Mouse (Mus musculus) liver, embryonic 12.5 days (tissue): ENCODE data around the gene Apol9a. TPM values are rescaled to one million over a fixed set of nuclear protein-coding genes. Genes with fewer than 3 reads are reported as not detected.
A peak's percentile ranks its signal among the peaks of the same experiment; 100 is the strongest.

ENCODE experiments used
- ATAC-seq: fragments of 200-750 bp; cut with Nextera tagmentation; 2 replicates; pipeline ENCODE4 v1.8.0; 2017; ENCODE audit warnings: moderate number of reproducible peaks, mild to moderate bottlenecking, moderate library complexity
- H3K27ac ChIP-seq: fragments of 300-500 bp; sonication (generic); 2 replicates; pipeline ENCODE4 v1.5.1; 2016; ENCODE audit warnings: mild to moderate bottlenecking
- H3K27me3 ChIP-seq: fragments of 300-500 bp; sonication (generic); replicated peaks from 2 replicates; pipeline ENCODE4 v1.6.1; 2016; ENCODE audit warnings: mild to moderate bottlenecking, moderate library complexity
- H3K36me3 ChIP-seq: fragments of 300-500 bp; sonication (generic); 2 replicates; pipeline ENCODE4 v1.6.1; 2016; ENCODE audit warnings: mild to moderate bottlenecking, moderate library complexity
- H3K4me1 ChIP-seq: fragments of 300-500 bp; sonication (generic); 2 replicates; pipeline ENCODE4 v1.6.1; 2016
- H3K4me2 ChIP-seq: fragments of 300-500 bp; sonication (generic); 2 replicates; pipeline ENCODE4 v1.6.1; 2016; ENCODE audit warnings: mild to moderate bottlenecking, moderate library complexity
- H3K4me3 ChIP-seq: fragments of 300-500 bp; sonication (generic); 2 replicates; pipeline ENCODE4 v1.5.1; 2016; ENCODE audit warnings: mild to moderate bottlenecking, moderate library complexity
- H3K9ac ChIP-seq: fragments of 300-500 bp; sonication (generic); 2 replicates; pipeline ENCODE4 v1.6.1; 2016; ENCODE audit warnings: mild to moderate bottlenecking, moderate library complexity
- H3K9me3 ChIP-seq: fragments of 300-500 bp; sonication (generic); replicated peaks from 2 replicates; pipeline ENCODE4 v1.6.1; 2016; ENCODE audit warnings: mild to moderate bottlenecking, moderate library complexity
- WGBS: fragments of 180-500 bp; shearing (Covaris S2); methylation state at CpG from one replicate; pipeline ENCODE4 v1.1.7; 2016; ENCODE audit not compliant: insufficient replicate concordance; 5-methylcytosine and 5-hydroxymethylcytosine counted together
- polyA plus RNA-seq: library from polyadenylated mRNA; unstranded; fragments of >200 nt; fragmentation: Nextera tagmentation; extraction: Ambion mirVana; gene quantifications from 2 replicates; pipeline ENCODE4 v1.2.1, GENCODE M21; 2016

The Apol9a gene
- polyA plus RNA-seq, 1 experiment from 2014 or later = not detected

DNA sequence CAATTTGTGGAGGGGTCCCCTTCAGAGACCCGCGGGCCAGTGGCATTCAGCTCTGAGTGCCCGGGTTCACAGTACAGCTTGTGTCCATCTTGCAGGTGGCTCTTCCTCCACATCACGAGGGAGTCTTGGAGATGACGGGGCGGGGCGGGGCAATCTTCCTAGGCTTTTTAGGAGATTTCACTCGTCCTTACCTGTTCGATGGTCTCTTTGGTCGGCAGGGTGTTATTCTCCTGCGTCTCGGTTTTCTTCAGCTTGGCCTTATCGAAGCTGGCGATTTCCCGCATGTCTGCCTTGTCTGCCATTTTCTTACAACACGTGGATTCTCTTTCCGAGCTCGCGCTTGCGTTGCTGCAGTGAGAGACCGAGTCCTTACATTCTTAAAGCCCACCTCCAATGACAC is 41.0 kb downstream of the Apol9a start:
- Histone ChIP-seq H3K4me3 (no peak overlapping the region), H3K4me2 (no peak overlapping the region), H3K27ac (no peak overlapping the region), H3K9ac (no peak overlapping the region), H3K27me3 (peaks cover 19% of the 10 kb centered on the region), H3K36me3 (no peaks in the 10 kb centered on the region), H3K9me3 (no peaks in the 10 kb centered on the region), H3K4me1 (peaks cover 9% of the 10 kb centered on the region; the same call in 1 of the 2 replicates)
- WGBS = 80% methylated on average over 21 of the region's 21 CpGs
- ATAC-seq = no peak

DNA sequence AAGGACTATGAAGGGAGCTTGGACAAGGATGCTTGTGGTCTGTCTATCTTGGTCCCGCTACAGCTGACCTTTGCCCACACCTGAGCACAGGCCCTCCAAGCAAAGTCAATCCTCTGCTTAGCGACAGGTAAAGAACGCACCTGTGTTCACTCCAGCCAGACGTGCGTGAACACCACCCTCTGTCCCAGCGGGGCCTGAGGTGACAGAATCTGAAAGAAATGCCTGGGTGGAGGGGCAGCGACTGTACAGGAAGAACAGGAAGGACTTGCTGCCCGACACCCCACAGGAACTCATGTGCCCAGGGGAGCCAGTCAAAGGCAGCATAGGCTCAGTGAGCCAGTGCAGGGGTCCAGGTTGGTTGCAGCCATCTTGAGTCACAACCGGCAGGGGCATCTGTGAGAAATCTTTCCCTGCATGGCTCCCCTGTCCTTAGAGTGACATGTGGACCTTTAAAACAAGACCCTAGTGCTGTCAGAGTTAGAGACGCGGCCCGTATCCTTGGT is 42.1 kb downstream of the Apol9a start:
- no peak overlapping the region for H3K4me3 ChIP-seq
- H3K4me1 ChIP-seq = peaks cover 9% of the 10 kb centered on the region; the same call in 1 of the 2 replicates
- no peaks in the 10 kb centered on the region for H3K9me3 ChIP-seq
- H3K4me2 ChIP-seq = no peak overlapping the region
- WGBS = 77% methylated on average over 12 of the region's 12 CpGs
- H3K27me3 ChIP-seq = peaks cover 19% of the 10 kb centered on the region
- no peaks in the 10 kb centered on the region for H3K36me3 ChIP-seq
- no peak overlapping the region for H3K27ac ChIP-seq
- ATAC-seq = no peak
- H3K9ac ChIP-seq = no peak overlapping the region

DNA sequence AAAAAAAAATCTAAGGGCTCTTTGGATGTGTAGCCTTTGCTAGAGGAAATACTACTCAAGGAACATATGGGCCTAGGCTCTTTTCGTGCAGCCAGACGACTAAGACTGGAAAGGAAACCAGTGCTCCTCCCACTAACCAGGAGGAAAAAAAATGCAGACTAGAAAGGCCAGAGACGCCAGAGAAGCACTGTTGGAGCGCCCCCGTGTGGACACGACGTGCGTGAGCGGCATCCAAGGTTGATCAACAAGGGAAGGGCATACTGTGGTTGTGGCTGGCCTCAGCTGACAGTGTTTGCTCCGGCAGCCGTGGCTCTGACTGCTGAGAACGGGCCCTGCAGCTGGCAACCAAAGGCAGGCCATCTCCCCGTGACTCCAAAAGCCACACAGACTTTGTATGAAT is 42.8 kb downstream of the Apol9a start:
- ATAC-seq = no peak
- Histone ChIP-seq H3K4me3 (no peak overlapping the region), H3K4me1 (peaks cover 9% of the 10 kb centered on the region; the same call in 1 of the 2 replicates), H3K9me3 (no peaks in the 10 kb centered on the region), H3K27ac (no peak overlapping the region), H3K9ac (no peak overlapping the region), H3K4me2 (peak overlapping the region; percentile 33; the same call in 1 of the 2 replicates), H3K36me3 (no peaks in the 10 kb centered on the region), H3K27me3 (peaks cover 19% of the 10 kb centered on the region)
- 0% methylated on average over 13 of the region's 13 CpGs for WGBS

DNA sequence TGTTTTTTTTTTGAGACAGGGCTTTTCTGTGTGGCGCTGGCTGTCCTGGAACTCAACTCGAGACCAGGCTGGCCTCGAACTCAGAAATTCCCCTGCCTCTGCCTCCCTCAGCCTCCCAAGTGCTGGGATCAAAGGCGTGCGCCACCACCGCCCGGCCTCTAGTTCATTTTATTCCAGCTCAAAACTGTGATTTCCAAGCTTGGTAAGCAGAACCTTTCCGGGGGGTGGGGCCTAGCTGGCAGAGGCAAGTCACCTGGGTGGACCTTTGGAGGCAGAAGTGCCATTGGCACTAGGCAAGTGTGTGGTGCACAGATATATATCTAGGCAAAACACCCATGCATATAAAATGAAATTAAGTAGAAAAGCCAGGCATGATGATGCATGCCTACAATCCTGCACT is 43.4 kb downstream of the Apol9a start:
- WGBS = 40% methylated on average over 8 of the region's 8 CpGs
- Histone ChIP-seq H3K4me2 (no peak overlapping the region), H3K27ac (no peak overlapping the region), H3K27me3 (peaks cover 19% of the 10 kb centered on the region), H3K9me3 (no peaks in the 10 kb centered on the region), H3K4me1 (peaks cover 9% of the 10 kb centered on the region; the same call in 1 of the 2 replicates), H3K36me3 (no peaks in the 10 kb centered on the region), H3K4me3 (no peak overlapping the region), H3K9ac (no peak overlapping the region)
- no peak for ATAC-seq

GRCm38 (mm10) chr15:77366706-77367484 is 44.0 kb downstream of the Apol9a start:
- no peak for ATAC-seq
- Histone ChIP-seq H3K9me3 (no peaks in the 10 kb centered on the region), H3K4me3 (peak overlapping the region; percentile 8), H3K4me1 (peaks cover 9% of the 10 kb centered on the region; the same call in 1 of the 2 replicates), H3K27ac (peak overlapping the region; percentile 62), H3K27me3 (peaks cover 20% of the 10 kb centered on the region), H3K9ac (0 out of 2 replicates have a peak overlapping the region, but pooled peaks have one; percentile 7), H3K36me3 (no peaks in the 10 kb centered on the region), H3K4me2 (peak overlapping the region; percentile 50)
- 6% methylated on average over 26 of the region's 26 CpGs for WGBS

GRCm38 (mm10) chr15:77365700-77366570 is 45.0 kb downstream of the Apol9a start:
- ATAC-seq = no peak

DNA sequence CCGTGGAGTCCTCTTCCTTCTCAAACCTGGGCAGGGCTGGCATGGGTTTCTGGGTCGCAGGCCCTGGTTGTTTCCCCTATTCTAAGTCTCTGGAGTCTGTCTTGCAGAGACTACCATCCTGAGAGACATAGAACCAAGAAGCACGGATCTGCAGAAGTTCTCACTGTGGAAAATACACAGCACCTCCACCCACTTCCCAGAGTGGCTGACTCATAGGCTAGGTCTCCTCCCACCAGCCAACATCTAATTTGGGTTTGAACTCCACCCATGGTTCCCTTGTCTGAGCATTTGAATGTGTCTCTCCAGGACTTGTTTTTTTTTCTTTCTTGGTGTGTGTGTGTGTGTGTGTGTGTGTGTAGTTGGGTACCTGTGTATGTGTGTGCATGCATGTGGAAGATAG is 46.9 kb downstream of the Apol9a start:
- H3K36me3 ChIP-seq = no peaks in the 10 kb centered on the region
- no peak overlapping the region for H3K27ac ChIP-seq
- H3K4me2 ChIP-seq = no peak overlapping the region
- H3K4me1 ChIP-seq = peaks cover 9% of the 10 kb centered on the region; the same call in 1 of the 2 replicates
- no peaks in the 10 kb centered on the region for H3K9me3 ChIP-seq
- no peak overlapping the region for H3K4me3 ChIP-seq
- whole genome bisulfite sequencing = 42% methylated on average over 3 of the region's 3 CpGs
- no peak for ATAC-seq
- no peak overlapping the region for H3K9ac ChIP-seq
- peaks cover 28% of the 10 kb centered on the region for H3K27me3 ChIP-seq

More at GRCm38 (mm10) chr15:77365700-77366570, 45.0 kb downstream of the Apol9a start:
- H3K36me3 ChIP-seq = no peaks in the 10 kb centered on the region
- 0 out of 2 replicates have a peak overlapping the region, but pooled peaks have one; percentile 62 for H3K27ac ChIP-seq
- WGBS = 50% methylated on average over 9 of the region's 9 CpGs
- peaks cover 22% of the 10 kb centered on the region for H3K27me3 ChIP-seq
- H3K4me2 ChIP-seq = no peak overlapping the region
- no peak overlapping the region for H3K9ac ChIP-seq
- H3K4me3 ChIP-seq = no peak overlapping the region
- peaks cover 9% of the 10 kb centered on the region; the same call in 1 of the 2 replicates for H3K4me1 ChIP-seq
- no peaks in the 10 kb centered on the region for H3K9me3 ChIP-seq

DNA sequence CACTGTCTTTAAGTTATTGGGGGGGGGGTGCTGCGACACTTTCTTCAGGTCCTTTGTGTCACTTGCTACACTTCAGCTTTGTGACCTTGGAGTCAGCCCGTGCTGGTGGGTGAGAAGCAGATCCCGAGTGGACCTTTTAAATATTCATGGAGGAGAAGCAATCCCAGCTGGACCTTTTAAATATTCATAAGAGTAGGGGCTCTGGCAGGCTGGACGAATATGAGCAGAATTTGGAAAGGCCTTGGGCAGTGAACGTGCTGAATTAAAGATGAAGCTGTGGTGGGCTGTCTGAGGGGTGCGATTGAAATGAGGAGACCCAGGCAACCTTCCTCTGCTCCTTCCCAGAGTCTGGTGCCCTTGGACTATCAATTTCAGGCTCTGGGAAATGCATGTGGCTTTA is 47.4 kb downstream of the Apol9a start:
- 38% methylated on average over 6 of the region's 6 CpGs for WGBS
- Histone ChIP-seq H3K4me3 (no peak overlapping the region), H3K36me3 (no peaks in the 10 kb centered on the region), H3K27ac (no peak overlapping the region), H3K4me2 (no peak overlapping the region), H3K9ac (no peak overlapping the region), H3K27me3 (peaks cover 30% of the 10 kb centered on the region), H3K4me1 (peaks cover 9% of the 10 kb centered on the region), H3K9me3 (no peaks in the 10 kb centered on the region)
- no peak for ATAC-seq

- Histone ChIP-seq H3K9me3 (no peaks in the 10 kb centered on the region), H3K4me2 (no peak overlapping the region), H3K4me1 (peaks cover 11% of the 10 kb centered on the region), H3K9ac (no peak overlapping the region), H3K27me3 (peaks cover 30% of the 10 kb centered on the region), H3K4me3 (no peak overlapping the region), H3K27ac (no peak overlapping the region), H3K36me3 (no peaks in the 10 kb centered on the region)
- ATAC-seq = no peak
- WGBS = 21% methylated on average over 5 of the region's 5 CpGs
Observed at GRCm38 (mm10) chr15:77362952-77363351, 48.0 kb downstream of the Apol9a start.

- Histone ChIP-seq H3K9ac (no peak overlapping the region), H3K27ac (no peak overlapping the region), H3K27me3 (peaks cover 22% of the 10 kb centered on the region), H3K4me2 (no peak overlapping the region), H3K4me1 (peaks cover 24% of the 10 kb centered on the region), H3K4me3 (no peak overlapping the region), H3K36me3 (no peaks in the 10 kb centered on the region), H3K9me3 (no peaks in the 10 kb centered on the region)
- WGBS = 76% methylated on average over 8 of the region's 8 CpGs
- ATAC-seq = no peak
Observed at GRCm38 (mm10) chr15:77359905-77360304, 51.0 kb downstream of the Apol9a start.

- no peak overlapping the region for H3K9ac ChIP-seq
- no peaks in the 10 kb centered on the region for H3K9me3 ChIP-seq
- no peaks in the 10 kb centered on the region for H3K36me3 ChIP-seq
- H3K4me1 ChIP-seq = peaks cover 26% of the 10 kb centered on the region
- no peak overlapping the region for H3K4me3 ChIP-seq
- peaks cover 26% of the 10 kb centered on the region for H3K27me3 ChIP-seq
- WGBS = 62% methylated on average over 9 of the region's 9 CpGs
- no peak overlapping the region for H3K4me2 ChIP-seq
- ATAC-seq = no peak
- no peak overlapping the region for H3K27ac ChIP-seq
Observed at GRCm38 (mm10) chr15:77359486-77359885, 51.4 kb downstream of the Apol9a start.

GRCm38 (mm10) chr15:77359084-77359483 is 51.9 kb downstream of the Apol9a start:
- H3K4me3 ChIP-seq = no peak overlapping the region

More at GRCm38 (mm10) chr15:77359084-77359483, 51.9 kb downstream of the Apol9a start:
- peaks cover 26% of the 10 kb centered on the region for H3K27me3 ChIP-seq
- peak overlapping the region; percentile 63 for H3K4me2 ChIP-seq
- H3K27ac ChIP-seq = no peak overlapping the region
- H3K9me3 ChIP-seq = no peaks in the 10 kb centered on the region
- no peak overlapping the region for H3K9ac ChIP-seq
- H3K4me1 ChIP-seq = peaks cover 26% of the 10 kb centered on the region
- no peaks in the 10 kb centered on the region for H3K36me3 ChIP-seq
- WGBS = 41% methylated on average over 6 of the region's 6 CpGs
- ATAC-seq = no peak
